Comparison of ENCODE assay signal across 8 mouse cellular contexts in genomic region chr6:83349274-83349958, GRCm38 (mm10). TPM values are rescaled to one million over a fixed set of nuclear protein-coding genes. Genes with fewer than 3 reads are reported as not detected.
A peak's percentile ranks its signal among the peaks of the same experiment; 100 is the strongest.
DNase-seq lines count a peak whose midpoint lies in the region; ATAC-seq lines count a peak whose summit lies in the region.

No protein-coding gene starts in this region.

- peak overlapping the region; percentile 77 for H3K4me2 ChIP-seq in lung, embryonic 16.5 days (ENCODE audit: low read depth, low read length)

- peak overlapping the region; percentile 86 for H3K9ac ChIP-seq in lung, embryonic 16.5 days (ENCODE audit: low read length)

- no peaks in the 10 kb centered on the region for H3K27me3 ChIP-seq in hindbrain, embryonic 10.5 days (ENCODE audit: insufficient read depth, poor library complexity, severe bottlenecking)
- no peaks in the 10 kb centered on the region for H3K27me3 ChIP-seq in lung, embryonic 16.5 days (ENCODE audit: control insufficient read depth, insufficient read depth, low read depth, low read length)

- peak overlapping the region; percentile 97 for H3K27ac ChIP-seq in hindbrain, embryonic 10.5 days
- H3K27ac ChIP-seq in lung, embryonic 16.5 days (ENCODE audit: low read length): no peak overlapping the region

- DNase-seq in Muller cell, postnatal 12 days (ENCODE audit: inconsistent ontology term): peak; percentile 83
- peak; percentile 91 for DNase-seq in cerebellum, adult 9-10 months
- DNase-seq in hindbrain, embryonic 10.5 days (ENCODE audit: low spot score): peak; percentile 91
- DNase-seq in layer of hippocampus, adult 9-11 months: peak; percentile 71
- DNase-seq in ovary, adult 18-20 months (ENCODE audit: low spot score): peak; percentile 69
- peak; percentile 83 for DNase-seq in thymus, postnatal 0 days (ENCODE audit: low spot score)

- H3K9me3 ChIP-seq in hindbrain, embryonic 10.5 days: no peaks in the 10 kb centered on the region
- H3K9me3 ChIP-seq in lung, embryonic 16.5 days (ENCODE audit: control insufficient read depth, low read length): no peaks in the 10 kb centered on the region

- peak; percentile 88 for ATAC-seq in frontal cortex, adult (ENCODE audit: low TSS enrichment)
- peak; percentile 94 for ATAC-seq in lung, embryonic 16.5 days (ENCODE audit: low read depth)

- peaks cover 39% of the 10 kb centered on the region for H3K36me3 ChIP-seq in hindbrain, embryonic 10.5 days
- H3K36me3 ChIP-seq in lung, embryonic 16.5 days (ENCODE audit: control insufficient read depth, insufficient read depth, low read length): peaks cover 8% of the 10 kb centered on the region; the same call in 1 of the 2 replicates

- peaks cover 24% of the 10 kb centered on the region for H3K4me1 ChIP-seq in hindbrain, embryonic 10.5 days (replicated peaks)
- H3K4me1 ChIP-seq in lung, embryonic 16.5 days (replicated peaks; ENCODE audit: control insufficient read depth, insufficient read depth, low read length): peaks cover 11% of the 10 kb centered on the region

- peak overlapping the region; percentile 92 for H3K4me3 ChIP-seq in hindbrain, embryonic 10.5 days
- peak overlapping the region; percentile 76 for H3K4me3 ChIP-seq in lung, embryonic 16.5 days (ENCODE audit: low read length)

- under 1% methylated on average over 53 of the region's 53 CpGs for WGBS in hindbrain, embryonic 10.5 days
- 0% methylated on average over 40 of the region's 53 CpGs for WGBS in lung, embryonic 16.5 days

RNA-seq across cellular contexts. Expression of gene Bola3, which starts 0.5 kb away (rescaled TPM):
- 138 and 158 TPM in 2 replicates for polyA plus RNA-seq in hindbrain, embryonic 10.5 days (2016; fragmentation: Nextera tagmentation; extraction: Ambion mirVana)
- polyA plus RNA-seq in lung, embryonic 16.5 days (2015; fragmentation: Nextera tagmentation; extraction: Ambion mirVana): 132 and 133 TPM in 2 replicates
- 216 and 226 TPM in 2 replicates for polyA plus RNA-seq in thymus, postnatal 0 days (2015; fragmentation: Nextera tagmentation; extraction: Ambion mirVana)

RNA-seq across cellular contexts. Expression of gene Mob1a, which starts 23.6 kb away (rescaled TPM):
- 50.1 and 58.6 TPM in 2 replicates for polyA plus RNA-seq in hindbrain, embryonic 10.5 days (2016; fragmentation: Nextera tagmentation; extraction: Ambion mirVana)
- 72.6 and 72.7 TPM in 2 replicates for polyA plus RNA-seq in lung, embryonic 16.5 days (2015; fragmentation: Nextera tagmentation; extraction: Ambion mirVana)
- 71.5 and 73.4 TPM in 2 replicates for polyA plus RNA-seq in thymus, postnatal 0 days (2015; fragmentation: Nextera tagmentation; extraction: Ambion mirVana)

RNA-seq across cellular contexts. Expression of gene Mthfd2, which starts 23.7 kb away (rescaled TPM):
- polyA plus RNA-seq in hindbrain, embryonic 10.5 days (2016; fragmentation: Nextera tagmentation; extraction: Ambion mirVana): 43.6 and 61.8 TPM in 2 replicates
- polyA plus RNA-seq in lung, embryonic 16.5 days (2015; fragmentation: Nextera tagmentation; extraction: Ambion mirVana): 26.0 and 27.4 TPM in 2 replicates
- polyA plus RNA-seq in thymus, postnatal 0 days (2015; fragmentation: Nextera tagmentation; extraction: Ambion mirVana): 40.7 and 48.6 TPM in 2 replicates
